Mouse (Mus musculus) thymus, postnatal 4 days (tissue): Measurements from ENCODE around the gene Hist1h2be.
"Not testable (repeated sequence)": the region's sequence is repeated elsewhere in the genome, so short reads cannot be mapped to it uniquely, and the experiment has no call there.

Experiments
- DNase-seq: peaks from one replicate; pipeline ENCODE4 v3.0.0; 2021

The Hist1h2be gene

DNA sequence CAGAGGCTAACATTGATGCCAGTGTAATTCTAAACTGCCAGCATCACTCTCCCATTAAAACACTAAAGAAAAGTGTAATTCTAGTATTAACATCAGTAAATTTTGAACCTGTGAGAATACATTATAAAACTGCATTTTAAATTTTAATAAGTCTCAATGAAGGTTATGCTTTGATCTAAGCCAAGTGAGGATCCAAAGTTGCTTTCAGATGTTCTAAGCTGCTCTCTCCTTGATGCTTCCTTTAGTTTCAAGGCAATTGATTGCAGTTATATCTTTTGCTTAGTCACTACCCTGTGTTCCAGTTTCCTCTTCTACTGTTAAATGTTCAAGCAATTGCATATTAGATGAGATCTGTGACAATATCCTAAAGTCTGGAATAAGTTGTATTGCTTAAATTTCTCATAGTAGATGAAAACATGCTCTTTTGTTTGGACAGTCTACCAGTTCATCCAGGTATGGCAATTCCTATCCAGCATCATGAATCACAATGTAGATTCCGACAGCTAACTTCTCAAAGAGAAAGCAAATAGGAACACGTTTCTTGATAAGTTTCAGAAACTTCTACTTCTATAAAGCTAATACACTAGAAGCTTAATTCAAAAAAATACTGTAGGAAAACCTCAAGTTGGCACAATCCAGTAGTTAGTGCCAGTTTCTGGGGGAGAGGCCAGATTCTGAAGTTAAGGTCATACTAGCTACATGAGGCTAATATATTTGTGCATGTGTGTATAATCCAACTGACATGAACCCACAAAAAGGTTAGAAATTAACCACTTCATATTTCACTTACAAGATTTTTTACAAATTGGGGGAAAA, 48.5 kb downstream of the Hist1h2be start:
- DNase-seq: no peak

DNA sequence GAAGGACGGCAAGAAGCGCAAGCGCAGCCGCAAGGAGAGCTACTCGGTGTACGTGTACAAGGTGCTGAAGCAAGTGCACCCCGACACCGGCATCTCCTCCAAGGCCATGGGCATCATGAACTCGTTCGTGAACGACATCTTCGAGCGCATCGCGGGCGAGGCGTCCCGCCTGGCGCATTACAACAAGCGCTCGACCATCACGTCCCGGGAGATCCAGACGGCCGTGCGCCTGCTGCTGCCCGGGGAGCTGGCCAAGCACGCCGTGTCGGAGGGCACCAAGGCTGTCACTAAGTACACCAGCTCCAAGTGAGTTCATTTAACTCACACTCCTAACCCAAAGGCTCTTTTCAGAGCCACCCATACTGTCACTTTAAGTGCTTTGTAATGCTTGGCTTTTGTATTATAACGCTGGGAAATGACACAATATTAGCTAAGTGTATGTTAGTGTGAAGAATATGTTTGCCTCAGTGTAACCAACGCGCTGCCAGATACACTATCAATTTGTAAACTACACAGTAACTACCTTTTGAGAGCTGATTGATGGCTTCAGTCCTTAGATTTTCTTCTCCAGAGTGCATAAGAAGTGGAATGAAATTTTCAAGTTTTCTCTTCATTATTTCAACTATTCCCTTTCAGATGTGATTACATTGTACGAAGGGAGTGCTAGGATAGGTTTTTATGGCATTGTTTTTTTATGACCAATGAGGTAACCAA, 49.3 kb downstream of the Hist1h2be start:
- peak; percentile 30 for DNase-seq

DNA sequence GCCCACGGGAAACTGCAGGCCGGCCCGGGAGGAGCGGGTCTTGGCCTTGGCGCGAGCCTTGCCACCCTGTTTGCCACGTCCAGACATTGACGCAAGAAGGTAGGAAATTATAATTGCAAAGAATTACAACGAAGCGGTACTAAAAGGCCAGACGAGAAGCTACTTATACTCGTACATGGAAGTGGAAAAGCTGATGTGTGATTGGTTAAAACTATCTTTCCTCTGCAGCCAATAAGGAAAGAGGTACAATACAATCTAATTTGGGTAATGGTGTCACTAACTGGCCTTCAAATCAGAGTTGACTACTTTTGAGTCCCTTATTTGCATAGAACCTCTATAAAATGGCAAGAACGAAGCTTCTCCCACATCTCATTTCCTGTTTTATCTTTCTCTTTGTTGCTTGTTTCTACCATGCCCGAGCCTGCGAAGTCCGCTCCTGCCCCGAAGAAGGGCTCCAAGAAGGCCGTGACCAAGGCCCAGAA, 49.9 kb downstream of the Hist1h2be start, which contains the start of the genes Hist1h2ae and Hist1h2bg:
Gene Hist1h2ae (minus strand): TSS at position 199 of the 482 bp plus-strand sequence.
Gene Hist1h2bg (plus strand): TSS at position 375 of the 482 bp plus-strand sequence.
- peak; percentile 79 for DNase-seq

DNA sequence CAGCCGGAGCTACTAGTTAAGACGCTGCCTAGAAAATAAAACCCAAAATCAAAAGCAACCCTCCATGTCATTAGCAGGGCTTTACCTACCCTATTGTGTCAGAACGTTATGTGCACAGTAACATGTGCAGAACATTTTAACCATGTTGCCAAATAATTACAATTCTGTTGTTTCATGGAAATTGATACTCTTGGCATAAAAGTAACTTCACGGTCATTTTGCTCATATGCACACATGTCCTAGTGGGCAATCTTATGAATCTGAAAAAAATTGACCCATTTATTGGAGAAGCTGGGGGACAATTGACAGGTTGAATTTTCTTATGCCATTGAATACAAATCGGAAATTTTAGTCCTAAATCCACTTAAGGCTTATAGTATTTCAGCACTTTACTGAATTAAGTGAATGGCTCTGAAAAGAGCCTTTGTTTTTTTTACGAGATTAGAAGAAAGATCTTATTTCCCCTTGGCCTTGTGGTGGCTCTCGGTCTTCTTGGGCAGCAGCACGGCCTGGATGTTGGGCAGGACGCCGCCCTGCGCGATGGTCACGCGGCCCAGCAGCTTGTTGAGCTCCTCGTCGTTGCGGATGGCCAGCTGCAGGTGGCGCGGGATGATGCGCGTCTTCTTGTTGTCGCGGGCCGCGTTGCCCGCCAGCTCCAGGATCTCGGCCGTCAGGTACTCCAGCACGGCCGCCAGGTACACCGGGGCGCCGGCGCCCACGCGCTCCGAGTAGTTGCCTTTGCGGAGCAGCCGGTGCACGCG, 50.5 kb downstream of the Hist1h2be start:
- DNase-seq: not testable (repeated sequence)

DNA sequence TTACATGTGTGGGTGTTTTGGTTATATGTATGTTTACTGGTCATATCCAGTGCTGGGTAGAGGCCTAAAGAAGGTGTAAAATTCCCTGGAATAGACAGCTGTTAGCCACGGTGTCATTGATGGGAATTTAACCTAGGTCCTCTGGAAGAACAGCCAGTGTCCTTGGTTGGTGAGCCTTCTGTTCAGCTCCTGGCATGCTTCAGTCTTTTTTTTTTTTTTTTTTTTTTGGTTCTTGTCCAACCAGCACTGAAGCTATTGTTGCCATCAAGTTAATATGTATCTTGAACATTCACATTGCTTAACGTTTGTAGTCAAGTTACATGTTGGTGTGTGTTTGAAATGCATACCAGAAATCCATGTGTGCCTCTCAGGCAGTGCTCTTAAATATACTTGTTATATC, 56.4 kb downstream of the Hist1h2be start:
- no peak for DNase-seq

DNA sequence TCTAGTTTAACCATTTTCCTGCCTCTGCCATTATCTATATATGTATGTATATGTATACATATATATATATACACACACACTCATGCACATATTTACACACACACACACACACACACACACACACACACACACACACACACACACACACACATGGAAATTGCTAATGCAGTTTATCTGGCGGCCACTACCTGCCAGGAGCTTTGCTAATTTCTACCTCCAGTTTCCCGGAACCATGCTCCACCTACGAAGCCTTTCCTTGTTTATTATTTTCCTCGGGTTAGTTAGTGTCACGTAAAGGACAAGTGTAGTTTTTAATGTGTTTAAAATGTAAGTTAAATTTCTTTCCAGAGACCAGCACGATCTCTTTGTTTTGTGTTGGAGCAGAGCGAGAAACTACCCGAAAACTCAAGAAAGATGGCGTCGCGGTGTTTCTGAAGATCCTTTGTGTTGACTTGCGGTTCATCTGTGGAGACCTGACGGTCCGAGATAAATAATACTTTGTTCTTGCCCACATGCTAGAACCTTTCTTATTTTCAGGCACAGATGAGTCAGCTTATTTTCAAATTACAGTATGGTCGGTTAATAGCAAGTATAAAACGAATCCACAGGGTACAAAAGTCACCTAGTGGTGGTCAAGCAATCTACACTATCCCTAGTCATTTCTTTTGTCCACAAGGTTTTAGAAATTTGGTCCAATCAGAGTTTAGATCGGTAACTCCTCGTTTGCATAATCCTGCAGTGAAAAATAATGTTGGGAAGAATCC, 58.0 kb downstream of the Hist1h2be start:
- peak; percentile 41 for DNase-seq

DNA sequence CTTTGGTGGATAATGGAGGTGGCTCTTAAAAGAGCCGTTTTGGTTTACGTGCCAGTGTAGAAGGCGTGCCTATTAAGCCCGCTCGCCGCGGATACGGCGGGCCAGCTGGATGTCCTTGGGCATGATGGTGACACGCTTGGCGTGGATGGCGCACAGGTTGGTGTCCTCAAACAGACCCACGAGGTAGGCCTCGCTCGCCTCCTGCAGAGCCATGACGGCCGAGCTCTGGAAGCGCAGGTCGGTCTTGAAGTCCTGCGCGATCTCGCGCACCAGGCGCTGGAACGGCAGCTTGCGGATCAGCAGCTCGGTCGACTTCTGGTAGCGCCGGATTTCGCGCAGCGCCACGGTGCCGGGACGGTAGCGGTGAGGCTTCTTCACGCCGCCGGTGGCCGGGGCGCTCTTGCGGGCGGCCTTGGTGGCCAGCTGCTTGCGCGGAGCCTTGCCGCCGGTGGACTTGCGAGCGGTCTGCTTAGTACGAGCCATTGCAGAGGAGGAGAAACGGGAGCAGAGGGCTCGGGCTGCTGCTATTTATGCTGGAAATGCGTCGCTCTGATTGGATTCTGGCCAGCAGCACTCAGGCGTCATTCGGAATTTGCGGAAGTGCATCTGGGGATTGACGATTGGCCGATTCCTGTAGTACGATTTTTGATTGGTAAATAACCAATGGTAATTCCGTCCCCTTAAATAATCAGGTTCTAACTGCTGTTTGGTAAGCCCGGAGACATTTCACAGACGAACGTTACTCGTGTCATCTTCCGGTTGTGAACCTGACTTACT, 58.9 kb downstream of the Hist1h2be start, which contains the start of gene Hist1h3e:
Gene Hist1h3e (minus strand): TSS at position 487 of the 777 bp plus-strand sequence.
- DNase-seq: peak; percentile 89

DNA sequence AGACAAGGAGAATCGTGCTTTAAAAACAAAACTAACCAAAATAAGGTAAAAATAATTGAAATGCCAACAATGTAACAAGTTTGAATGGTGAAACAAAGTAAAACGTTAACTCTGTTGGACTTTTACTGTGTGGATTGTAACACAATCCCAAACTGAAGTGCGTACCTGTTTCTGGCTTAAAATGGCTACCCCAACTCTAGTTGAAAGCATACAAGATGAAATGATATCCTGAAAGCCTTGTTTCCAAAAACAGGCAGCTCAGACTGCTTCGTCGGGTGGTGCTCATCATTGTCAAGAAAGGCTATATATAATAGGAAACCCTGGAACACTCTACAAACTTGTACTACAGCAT, 59.4 kb downstream of the Hist1h2be start:
- not testable (repeated sequence) for DNase-seq

DNA sequence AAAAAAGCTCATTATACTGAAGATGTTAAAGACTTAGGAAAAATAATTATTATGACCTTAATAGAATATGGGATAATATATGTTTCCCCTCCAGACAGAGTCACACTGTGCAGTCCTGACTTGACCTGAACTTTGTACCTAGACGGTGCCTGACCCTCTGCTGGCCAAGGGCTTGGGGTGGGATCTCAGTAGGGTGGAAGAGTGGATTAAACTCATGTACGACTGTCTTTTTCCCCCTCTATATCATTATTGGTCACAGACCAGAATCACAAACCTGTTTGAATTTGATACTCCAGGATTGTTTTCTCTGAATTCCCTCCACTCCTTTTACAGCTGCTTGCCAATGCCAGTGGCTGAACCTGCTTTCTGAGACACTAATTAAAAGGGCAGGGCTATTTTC, 60.2 kb downstream of the Hist1h2be start:
- DNase-seq: not testable (repeated sequence)

DNA sequence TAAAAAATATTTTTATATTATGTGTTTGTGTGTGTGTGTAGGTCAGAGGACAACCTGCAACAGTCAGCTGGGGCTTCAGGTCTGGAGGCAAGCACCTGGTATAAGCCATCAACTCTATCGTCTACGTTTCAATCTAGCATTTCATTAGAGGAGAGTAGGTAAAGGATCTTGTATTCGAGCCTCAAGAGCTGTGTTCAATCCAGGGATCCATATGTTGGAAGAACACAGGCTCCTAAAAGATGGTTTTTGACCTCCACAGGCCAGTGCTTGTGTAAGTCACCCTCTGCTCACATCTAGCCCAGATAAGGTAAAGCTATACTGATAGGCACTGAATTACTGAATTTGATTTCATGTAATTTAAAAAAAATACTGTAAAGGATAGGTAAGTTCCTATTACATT, 64.0 kb downstream of the Hist1h2be start:
- DNase-seq: no peak

DNA sequence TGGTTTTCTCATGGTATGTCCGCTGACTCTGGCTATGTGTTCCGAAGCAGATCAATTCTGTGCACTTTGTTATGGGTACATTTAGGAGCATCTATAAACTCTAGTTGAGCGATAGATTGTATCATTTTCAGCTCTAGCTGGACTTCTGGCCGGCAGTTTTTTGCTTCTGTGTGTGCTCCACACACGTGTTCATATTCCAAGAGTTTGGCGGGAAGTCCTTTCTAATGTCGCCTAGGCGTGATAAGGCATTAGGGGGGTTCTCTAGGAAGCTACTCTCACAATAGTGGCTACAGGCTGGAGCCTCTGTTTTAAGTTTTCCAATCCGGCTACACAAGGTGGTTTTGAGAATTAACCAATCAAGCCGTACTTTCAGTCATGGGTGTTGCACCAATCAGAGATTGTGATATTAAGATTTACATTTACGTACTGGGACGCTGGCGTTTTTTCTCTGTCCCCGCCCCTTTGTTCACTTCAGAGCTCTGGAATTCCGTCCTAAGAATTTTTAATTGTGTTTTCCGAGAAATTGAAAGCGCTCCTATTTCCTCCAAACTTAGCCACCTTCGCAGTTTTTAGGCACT, 65.0 kb downstream of the Hist1h2be start:
- DNase-seq: peak; percentile 60

DNA sequence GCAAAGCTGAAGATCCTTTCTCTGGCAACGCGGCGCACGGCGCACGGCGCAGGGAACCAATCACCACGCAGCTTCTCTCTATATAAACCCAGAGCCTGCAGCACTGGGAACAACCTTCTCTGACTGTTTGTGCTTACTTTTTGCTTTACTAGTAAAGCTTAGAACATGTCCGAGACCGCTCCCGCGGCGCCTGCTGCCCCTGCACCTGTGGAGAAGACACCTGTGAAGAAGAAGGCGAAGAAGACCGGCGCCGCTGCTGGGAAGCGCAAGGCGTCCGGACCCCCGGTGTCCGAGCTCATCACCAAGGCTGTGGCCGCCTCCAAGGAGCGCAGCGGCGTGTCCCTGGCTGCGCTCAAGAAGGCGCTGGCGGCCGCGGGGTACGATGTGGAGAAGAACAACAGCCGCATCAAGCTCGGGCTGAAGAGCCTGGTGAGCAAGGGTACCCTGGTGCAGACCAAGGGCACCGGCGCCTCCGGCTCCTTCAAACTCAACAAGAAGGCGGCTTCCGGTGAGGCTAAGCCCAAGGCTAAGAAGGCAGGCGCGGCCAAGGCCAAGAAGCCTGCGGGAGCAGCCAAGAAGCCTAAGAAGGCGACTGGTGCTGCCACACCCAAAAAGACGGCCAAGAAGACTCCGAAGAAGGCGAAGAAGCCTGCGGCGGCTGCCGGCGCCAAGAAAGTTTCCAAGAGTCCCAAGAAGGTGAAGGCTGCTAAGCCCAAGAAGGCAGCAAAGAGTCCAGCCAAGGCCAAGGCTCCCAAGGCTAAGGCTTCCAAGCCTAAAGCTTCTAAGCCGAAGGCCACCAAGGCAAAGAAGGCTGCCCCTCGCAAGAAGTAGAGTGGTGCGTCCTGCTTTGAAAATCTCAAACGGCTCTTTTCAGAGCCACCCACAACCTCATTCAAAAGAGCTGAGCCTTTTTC, 65.7 kb downstream of the Hist1h2be start:
- DNase-seq: peak; percentile 92

DNA sequence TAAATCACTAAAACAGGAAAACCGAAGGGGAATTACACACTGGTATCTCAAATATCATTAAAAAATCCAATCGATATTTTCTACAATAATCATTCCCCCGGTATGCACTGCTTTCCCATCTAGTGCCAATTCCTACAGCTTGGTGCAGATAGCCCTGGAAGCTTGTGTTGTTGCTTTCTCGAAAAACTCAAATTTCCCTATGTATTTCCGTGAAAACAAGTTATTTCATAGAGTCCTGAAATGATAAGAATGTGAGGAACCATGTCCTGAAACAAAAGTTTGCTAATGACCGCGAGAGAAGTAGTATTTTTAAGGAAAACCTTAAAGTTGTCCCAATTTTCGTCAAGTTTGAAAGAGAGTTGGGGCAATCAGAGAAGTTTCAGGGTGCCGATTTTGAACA, 66.5 kb downstream of the Hist1h2be start:
- no peak for DNase-seq

DNA sequence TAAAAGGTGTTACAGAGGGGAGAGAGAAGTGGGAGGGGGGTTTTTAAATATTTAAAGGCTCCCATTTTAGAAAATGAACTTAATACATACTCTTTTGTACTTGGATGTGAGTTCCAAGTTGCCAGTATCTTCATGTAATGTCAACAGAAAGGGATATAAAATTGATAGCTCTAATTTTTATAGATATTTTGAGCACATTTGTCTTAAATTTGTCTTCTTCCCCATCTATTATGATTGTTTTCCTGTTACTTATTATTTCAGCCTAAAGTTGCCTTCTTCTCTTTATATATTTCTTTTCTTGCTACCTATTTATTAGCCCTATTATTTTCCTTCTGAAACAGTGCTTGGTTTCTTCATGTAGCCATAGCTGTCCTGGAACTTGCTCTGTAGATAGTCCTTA, 68.0 kb downstream of the Hist1h2be start, which contains the start of gene Hist1h1d:
Gene Hist1h1d (plus strand): TSS at position 301 of the 400 bp plus-strand sequence.
- DNase-seq: no peak

DNA sequence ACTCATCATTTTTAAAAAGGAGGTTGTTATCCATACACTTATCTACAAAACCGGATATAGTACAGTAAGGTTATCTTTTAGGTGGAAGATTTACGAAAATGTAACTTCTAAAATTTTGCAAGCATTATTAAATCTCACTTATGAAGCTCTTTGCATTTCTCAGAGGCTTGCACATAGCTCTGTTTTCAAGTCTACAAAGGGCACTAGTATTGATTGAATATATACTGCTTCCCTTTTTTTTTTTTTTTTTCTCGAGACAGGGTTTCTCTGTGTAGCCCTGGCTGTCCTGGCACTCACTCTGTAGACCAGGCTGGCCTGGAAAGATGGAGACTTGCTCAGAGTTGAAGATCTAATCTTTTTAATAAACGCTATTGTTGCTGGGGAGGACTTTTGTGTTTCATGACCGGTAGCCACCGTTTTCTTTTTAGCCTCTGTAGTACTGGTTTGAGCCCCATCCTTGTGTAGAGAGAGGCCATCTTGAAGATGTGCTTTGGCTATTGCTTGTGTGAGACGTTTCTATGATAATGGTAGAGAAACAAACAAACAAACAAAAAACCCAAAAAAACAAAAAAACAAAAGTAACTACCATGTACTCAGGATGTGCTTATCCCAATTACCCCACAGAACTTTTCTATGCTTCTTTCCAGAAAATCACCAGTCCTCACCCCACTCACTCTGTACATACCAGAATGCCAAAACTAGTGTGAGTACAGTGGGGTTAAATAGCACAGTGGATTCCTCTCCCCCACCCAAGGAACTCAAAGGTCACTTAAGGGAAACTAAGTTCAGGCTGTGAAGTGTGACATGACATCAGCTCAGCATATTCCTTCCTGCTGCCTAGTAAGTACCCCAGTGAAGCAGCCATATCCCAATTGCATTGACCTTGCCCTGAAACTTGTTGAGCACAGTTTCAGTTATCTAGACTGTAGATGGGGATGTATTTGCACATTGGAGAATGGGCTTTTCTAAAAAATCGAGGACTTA, 68.7 kb downstream of the Hist1h2be start:
- no peak for DNase-seq

DNA sequence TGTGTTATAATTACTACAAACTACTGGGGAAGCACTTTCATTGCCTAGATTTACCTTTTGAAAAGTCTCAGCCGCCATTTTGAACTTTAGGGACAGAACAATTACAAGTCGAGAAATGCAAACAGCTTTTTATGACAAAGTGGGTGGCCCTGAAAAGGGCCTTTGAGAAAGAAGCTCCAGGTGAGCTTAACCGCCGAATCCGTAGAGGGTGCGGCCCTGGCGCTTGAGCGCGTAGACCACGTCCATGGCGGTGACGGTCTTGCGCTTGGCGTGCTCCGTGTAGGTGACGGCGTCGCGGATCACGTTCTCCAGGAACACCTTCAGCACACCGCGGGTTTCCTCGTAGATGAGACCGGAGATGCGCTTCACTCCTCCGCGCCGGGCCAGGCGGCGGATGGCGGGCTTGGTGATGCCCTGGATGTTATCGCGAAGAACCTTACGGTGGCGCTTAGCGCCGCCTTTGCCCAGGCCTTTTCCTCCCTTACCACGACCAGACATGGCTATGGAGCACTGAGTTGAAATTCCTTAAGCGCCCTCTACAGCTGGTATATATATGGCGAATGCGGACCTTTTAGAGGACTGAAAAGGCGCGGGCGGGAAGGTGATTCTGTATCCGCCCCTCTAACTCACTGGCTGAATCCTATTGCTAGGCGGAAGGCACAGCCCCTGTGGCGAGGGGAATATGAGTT, 69.6 kb downstream of the Hist1h2be start, which contains the start of gene Hist1h4f:
Gene Hist1h4f (minus strand): TSS at position 503 of the 689 bp plus-strand sequence.
- peak; percentile 87 for DNase-seq

DNA sequence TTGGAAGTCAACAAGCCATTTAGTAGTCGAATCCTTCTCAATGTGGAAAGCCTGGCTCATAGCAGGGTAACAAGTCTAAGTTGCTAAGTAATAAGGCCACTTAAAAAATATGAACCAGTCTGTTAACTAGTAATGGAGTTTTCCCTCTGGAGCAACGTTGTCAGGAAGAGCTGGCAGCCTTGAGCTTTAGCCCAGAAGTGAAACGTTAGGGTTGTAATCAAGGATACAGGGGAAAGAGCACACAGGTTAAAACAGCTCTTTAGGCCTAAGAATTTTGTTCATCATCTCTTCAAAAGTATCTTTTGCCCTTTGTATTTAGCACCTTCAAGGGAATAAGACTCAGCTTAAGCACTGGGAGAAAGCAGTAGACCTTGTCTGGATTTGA, 70.2 kb downstream of the Hist1h2be start:
- no peak for DNase-seq

DNA sequence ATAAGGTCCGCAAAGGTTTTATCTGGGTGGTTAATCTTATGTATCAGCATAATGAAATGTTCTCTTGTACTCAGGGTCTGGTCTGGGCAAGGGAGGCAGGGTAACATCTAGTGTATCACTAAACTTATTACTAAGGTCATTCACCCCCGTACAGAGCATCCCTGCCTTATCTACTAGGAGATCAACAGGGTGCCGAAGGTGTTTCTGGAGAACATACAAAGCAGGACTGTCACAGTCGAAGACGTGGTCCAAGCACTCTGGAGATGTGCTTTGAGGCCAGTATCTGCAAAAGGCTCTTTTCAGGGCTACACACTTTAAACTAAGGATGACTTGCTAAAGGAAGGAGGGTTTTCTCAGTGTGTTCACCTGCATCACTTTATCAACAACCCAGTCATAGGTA, 74.2 kb downstream of the Hist1h2be start:
- DNase-seq: no peak
